Mouse (Mus musculus) liver, postnatal 0 days (tissue): ENCODE measurements around the gene C530008M17Rik.

Source experiments
- CTCF ChIP-seq: sonication (generic); IDR thresholded peaks from 2 replicates; pipeline ENCODE4 v1.5.1; 2016; ENCODE audit warnings: antibody characterized with exemption, low read depth
- EP300 ChIP-seq: IDR thresholded peaks from 2 replicates; pipeline ENCODE4 v1.6.1; 2016; ENCODE audit warnings: antibody characterized with exemption, low read depth, mild to moderate bottlenecking

GRCm38 (mm10) chr5:76644234-76644633, 12.1 kb upstream of the C530008M17Rik start:
- TF ChIP-seq CTCF (no peak), EP300 (no peak)
